Mouse (Mus musculus) lung, postnatal 4 days (tissue): ENCODE data around the gene Dpp10.

ENCODE experiments used
- DNase-seq, 2 experiments: peaks; one replicate each; pipeline ENCODE4 v3.0.0; 2021

Gene Dpp10

DNA sequence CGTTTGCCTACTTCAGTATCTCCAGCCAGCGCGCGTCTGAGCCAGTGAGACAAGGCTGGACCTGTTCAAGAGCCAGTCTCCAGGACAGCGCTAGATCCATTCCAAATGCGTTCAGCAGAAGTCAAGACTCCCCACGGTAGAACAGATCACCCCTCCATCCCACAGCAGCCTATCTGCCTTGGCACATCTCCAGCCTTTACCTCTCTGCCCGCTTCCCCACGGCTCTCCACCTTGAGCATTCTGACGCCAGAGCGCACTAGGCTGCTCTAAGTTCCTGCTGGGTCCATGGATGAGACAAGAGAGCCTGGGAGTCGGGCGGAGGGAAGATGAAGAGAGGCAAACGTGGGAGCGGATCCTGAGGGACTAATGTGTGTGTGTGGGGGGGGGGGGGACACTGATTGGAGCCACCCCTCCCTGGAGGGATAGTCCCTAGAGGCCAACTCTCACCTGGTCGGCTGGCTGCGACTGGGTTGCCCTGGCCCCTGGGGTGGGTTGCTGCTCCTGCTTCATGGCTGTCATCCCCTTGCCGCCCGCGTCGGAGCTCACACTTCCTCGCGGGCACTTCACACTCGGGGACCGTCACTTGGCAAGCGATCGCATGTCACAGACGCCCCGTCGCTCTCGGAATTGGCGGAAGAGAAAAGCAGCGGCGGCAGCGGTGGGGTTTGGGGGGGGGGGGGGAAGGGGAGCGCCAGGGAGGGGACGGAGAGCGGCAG, at the start of gene Dpp10:
TSS of gene Dpp10 (minus strand) at position 635 of the 716 bp plus-strand sequence.
- DNase-seq: peak in 1 of 2 experiments; percentile 15

DNA sequence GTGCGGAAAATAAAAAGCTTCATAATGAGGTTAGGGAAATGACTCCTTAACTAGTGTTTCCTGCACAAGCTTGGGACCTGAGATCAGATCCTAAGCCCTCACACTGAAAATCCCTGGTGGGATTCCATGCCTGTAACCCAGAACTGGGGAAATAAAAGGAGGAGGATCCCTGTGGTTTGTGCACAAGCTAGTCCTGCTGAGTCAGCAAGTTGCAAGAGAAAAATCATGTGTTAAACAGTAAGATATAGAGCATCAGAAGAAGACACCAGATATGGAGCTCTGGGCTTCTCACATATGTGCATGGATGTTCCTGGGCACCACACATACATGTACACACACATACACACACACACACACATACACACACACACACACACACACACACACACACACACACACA, 3.2 kb upstream of the Dpp10 start:
- no peak for DNase-seq

DNA sequence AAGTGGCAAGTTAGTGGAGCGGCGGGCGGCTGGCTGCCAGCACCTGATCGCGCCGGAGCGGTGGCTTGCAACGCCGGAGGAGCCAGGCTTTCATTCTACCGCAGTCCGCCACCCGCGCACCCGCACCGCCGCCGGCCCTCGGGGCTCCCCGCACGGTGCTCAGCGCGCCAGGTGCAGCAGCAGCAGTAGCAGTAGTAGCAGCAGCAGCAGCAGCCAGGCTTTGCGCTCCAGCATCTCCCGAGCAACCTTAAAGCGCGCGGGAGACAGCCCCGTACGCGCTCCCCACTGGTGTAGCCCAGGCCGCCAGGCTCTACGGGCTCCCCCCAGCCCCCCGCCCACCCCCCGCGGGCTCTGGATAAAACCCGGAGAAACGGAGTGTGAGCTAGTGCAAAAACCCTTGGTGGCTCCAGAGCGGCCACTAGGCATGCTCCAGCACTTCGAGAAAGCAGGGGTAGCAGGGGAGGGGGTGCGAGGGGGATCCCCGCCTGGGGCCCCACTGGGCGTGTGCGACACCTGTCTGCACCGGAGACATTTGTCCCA, 472 bp upstream of the Dpp10 start:
- peak in 1 of 2 experiments; percentile 15 for DNase-seq

DNA sequence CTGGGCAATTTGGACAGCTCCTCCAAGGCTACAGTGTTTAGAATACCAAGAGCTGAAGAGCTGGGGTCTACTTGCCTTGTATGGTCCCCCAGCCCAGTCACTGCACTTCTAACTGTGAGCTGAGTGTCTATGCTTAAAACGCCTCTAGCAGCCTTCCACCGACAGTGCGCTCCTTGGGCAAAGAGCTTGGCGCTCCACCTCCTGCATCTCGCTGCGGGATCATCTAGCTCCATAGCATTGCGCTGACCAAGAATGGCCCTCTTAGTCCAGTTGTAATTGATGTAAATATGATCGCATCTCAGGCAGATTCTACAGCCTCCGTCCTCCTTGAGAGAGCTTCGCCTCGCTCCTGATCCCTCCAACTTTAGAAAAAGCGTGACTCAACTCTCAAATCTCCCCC, 1.2 kb downstream of the Dpp10 start:
- DNase-seq: no peak

DNA sequence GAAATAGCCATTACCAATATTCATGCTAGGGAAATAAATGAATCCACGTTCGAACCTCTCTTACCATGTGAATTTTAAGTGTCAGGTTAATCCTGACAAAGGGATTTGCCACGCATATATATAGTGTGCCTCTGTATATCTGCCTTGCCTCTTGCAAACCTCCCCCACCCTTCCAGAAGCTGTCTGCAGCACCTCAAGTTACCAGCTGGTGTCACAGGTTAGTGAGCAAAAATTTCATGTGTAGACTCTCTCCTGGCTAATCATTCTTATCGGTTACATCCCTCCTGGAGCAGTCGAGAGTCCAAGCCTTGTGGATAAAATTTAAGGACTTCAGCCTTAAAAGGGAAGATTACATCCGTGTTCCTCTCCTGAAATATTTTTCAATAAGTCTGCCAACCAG, 1.9 kb downstream of the Dpp10 start:
- no peak for DNase-seq

DNA sequence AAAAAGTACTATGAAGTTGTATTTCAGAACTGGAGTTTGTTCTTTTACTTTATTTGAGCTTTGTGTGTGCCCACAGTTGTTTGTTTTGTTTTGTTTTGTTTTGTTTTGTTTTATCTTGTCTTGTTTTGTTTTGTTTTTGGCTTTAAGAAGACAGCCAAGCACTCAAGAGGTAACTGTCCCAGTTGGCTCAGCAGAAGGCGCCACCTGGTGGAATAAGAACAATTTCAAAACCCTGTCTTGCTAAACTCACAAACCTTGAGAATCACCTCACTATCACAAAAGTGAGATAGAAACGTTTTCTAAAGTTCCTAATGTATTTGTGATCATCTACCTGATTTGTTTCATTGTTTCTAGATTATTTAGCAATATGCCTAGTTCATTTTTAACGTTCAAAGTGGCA, 3.8 kb downstream of the Dpp10 start:
- no peak for DNase-seq

DNA sequence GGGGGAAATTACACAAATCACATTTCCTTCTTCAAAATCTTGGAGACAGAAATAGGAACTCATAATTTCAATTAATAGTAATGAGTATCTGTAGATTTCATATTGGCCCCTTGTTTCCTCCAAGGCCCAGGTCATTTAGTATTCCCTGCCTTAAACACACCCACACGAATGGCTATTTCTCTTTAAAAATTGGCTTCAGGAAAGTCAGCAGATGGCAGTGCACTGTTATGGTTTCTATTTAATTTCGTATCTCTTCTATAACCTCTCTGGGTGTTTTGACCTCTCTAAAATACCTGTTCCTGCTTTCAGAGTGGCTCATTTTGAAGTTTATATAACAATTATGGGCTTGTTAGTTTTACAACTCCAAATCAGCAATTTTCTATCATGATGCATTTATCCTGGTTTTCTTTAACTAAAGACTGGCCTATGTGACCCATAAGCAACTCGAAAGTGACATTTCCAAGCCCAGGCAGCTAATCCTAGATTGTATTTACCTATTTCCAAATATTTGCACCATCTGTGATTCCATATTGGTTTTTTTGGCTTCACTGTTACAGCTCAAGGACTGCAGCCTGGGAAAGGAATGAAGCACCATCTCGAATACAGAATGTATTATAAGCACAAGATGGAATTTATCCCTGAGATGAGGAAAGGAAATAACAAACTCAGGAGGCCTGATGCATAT, 9.9 kb downstream of the Dpp10 start:
- DNase-seq: no peak

DNA sequence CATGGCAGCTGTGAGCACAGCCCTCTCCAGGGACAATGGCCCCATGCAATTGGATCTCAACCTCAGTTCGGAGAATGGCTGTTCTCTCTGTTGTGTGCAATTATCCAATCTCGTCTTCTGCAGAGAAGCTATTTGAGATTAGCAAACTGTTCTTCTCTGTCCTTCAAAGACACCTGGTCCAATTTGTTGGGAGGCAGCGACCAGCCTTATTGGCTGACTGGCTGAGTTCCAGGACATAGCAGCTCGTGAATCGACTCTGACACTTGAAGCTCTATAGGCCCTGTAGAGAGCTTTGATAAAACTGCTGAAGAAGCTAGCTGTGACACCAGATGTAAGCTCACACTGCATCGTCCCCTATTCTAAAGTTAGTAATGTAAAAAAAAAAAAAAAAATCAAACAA, 12.7 kb downstream of the Dpp10 start:
- no peak for DNase-seq

DNA sequence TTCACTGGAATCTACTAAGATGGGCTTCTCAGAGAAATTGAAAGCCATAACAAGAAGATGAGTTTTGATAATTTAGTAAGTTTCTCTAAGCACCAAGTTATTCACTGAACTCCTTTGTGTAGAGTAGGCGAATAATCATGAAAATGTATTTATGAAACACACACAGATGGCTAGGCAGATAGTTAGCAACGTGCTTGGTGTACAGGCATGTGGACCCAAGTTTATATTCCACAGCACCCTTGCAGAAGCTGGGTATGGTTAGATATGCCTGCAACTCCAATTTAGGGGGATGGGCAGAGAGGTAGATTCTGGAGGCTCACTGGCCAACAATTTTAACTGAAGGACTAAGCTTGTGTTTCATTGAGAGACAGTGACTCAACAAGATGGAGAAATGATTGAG, 13.4 kb downstream of the Dpp10 start:
- DNase-seq: no peak

DNA sequence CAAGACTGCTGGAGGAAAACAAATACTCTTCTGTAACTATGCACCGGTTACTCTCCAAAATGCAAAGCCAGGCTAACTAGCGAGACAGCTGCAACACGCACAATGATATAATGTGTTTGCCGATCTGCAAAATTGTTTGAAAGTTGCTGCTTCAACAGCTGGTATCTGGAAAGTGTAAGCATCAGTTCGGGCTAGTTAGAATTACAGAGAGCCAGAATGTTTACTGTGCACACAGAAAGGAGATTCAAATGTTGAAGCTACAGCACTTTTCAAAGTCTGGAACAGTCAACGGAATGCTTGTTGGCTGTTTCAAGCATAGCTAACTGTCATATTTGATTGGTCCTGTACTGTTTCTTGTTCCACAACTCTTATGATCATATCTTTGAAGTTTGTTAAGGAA, 42.6 kb downstream of the Dpp10 start:
- no peak for DNase-seq

DNA sequence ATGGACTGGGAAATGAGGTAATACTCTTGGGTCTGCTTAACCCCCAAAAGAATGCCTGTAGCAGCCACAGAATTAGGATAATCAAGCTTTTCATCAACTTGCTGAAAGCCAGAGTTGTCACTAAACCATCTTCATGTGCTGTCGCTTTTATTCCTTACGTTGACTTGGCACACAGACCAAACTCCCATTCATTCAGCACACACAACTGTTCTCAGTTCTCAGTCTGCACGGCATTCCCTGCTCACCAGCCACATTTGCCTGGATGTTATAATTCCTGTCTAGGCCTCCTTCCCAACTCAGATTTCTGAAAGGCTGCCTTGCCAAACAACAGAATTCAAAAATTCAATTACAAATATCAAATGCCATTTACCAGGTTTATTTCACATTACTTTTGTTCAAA, 49.6 kb downstream of the Dpp10 start:
- no peak for DNase-seq

DNA sequence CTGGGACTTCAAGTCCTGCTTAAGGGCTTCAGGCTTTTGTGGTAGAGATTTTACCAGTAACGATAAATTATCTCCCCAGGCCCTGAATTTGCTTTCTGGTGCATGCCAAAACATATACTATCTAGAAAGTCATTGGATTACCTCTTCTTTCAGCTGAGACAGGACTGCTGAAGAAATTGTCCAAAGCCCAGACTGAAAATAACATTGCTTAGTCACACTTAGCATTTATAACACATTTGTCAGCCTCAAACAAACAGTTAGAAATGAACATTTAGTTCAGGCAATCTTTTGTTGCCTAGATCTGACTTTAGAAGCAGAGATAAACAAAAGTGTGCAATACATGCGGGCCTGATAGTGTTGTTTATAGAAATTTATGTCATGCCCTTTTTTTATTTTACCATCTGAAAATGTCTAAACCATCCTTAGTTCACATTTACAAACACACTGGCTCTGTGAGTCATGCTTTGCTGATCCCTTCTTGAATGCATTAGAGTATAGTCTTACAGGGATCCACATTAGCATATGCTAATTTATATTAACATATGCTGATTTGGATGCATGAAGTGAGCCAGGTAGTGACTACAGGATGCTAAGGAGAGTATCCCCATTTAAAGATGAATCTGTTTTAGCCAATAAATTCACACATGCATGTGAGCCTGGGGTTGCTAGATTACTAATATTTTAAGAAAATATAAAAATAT, 59.9 kb downstream of the Dpp10 start:
- no peak for DNase-seq

DNA sequence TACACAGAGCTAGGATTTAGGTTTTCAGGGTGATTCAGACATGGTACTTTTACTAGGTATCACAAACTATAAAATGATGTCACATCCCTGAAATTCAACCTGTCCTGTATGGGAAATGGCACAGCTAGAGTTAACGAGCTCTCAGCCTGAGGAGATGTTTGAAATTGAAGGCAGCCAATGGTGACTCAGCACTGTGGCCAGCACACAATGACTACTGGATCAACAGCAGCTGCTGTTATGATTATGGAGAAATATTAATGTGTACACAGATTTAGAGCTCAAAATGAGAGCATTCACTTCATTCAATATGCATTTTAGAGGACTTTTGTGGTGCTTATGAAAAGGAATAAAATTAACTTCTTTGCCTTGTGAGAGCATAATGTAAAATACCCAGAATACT, 66.8 kb downstream of the Dpp10 start:
- no peak for DNase-seq

DNA sequence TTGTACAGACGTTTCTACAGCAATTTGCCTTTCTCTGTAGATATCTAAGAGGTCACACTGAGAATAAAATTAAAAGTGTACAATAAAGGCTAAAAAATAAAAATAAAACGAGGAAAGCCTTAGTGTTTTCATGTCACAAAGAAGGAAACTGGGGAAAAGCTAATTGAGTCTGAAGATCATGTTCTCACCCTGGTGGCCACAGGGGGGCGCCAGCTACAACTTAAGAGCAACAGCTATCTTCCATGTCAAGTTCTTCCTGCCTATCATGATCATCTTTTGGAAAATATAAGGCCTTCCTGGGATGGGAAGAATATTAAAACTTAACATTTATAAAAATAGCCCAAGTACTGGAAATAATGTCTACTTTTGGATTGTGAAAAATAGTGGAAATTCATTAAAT, 70.7 kb downstream of the Dpp10 start:
- DNase-seq: no peak

DNA sequence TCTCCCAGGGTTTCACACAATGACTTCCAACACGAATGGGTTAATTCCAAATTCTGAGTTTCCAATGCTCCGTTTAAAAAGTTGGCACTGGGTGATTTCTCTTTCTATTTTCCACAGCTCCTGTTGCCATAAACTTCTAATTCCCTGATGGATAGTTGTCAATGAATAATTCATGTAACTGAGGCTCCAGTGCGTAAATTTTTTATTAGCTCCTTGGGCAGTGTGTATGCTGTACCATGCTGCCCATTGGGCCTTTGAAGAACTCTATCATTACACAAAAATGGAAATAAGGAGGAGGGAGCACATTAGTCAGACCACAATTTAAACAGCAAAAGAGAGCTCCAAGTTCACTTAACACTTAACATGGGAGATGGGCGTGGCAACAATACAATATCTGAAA, 99.2 kb downstream of the Dpp10 start:
- DNase-seq: no peak

DNA sequence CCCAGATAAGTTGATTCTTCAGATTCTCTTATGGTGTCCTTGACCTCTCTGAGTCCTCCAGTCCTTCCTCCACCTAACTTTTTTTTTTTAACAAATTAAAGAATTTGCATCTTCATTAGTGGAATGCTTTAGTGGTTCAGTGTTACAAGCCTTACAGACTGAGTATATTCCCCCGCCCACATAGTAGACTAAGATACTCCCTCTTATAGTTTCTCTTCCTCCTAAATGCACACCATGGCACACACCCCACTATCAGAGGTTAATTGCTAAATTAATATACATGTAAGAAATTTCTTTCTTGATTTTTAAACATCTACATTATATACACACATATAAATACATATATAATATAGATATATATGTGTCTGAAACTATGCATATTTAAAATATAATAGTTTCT, 104.5 kb downstream of the Dpp10 start:
- DNase-seq: no peak

DNA sequence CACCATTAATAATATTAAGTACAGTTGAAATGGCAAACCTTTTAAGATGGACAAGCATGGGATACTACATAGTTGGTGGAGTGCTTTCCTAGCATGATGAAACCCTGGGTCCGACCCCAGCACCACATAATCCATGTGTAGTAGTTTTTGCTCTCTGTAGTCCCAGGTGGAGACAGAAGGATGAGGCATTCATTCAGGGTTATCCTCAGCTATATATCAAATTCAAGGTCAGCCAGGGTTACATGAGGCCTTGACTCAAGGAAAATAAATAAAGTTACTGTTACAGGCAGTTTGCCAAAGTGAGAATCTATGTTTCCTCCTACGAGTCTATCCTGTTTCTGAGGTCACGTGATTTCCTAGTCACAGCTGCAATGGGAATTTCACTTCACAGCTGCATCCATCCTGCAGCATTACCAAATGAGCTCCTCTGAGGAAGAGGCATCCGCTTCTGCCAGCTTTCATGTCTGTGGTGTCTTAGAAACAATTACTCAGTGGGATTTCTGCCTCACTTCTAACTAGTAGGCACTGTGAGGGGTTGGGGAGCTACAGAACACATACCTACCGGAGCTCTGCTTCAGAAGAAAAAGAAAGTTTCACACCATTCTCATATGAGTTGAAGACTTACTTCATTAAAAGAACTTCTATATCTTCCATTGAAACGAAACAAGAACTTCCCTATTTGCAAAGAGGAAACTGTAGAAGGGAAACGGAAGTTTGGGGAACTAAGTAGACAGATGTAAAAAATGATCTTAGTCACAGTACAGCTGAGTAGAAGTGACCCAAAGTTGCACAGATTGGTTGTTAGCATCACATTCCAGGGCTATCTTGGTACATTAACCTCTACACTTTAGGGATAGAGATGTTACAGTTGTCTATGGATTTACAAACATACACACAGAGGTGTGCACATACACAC, 111.3 kb downstream of the Dpp10 start:
- no peak for DNase-seq

DNA sequence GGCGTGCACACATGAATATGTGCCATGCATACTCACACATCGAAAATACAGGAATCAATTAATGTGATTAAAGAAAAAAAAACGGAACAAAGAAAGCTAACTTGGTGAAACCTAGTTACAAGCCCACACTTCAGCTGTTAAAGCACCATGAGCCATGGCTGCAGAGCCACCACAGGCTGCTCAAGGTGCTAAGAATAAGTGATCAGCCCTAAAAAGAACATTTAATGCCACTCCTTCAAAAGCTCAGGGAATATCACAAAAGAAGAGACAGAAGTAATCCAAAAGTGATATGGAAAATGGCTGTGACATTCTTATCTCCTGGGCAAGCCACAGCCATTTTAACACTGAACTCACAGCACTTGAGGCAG, 117.4 kb downstream of the Dpp10 start:
- DNase-seq: no peak

DNA sequence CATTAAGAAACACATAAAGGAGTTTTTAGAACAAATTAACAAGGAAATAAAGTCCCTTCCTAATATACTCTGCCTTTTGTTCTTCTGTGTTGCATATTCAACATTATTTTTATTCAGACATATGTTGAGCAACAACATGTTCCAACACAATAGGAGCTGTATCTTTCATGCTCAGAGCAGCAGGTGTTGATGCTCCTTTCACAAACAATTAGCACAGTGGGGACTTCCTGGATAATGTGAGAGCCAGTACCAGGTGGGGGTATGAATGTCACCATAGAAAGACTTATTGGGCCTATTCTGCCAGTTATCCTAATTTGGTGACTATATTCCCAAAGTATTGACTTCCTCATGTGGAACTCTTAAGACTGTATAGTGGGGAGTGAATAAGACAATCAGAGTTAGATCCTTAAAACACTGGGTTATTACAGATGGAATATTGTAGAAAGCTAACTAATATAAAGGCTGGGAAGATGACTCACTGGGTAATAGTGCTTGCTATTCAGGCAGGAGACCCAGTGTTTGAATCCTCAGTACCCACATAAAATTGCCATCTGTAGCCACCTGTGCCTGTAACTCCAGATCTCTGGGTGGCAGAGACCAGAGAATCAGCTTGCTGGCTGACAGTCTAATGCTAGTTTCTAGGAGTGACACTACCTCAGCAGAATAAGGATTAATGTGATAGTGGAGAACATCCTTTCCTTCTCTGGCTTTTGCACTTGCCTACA, 117.9 kb downstream of the Dpp10 start:
- DNase-seq: no peak

DNA sequence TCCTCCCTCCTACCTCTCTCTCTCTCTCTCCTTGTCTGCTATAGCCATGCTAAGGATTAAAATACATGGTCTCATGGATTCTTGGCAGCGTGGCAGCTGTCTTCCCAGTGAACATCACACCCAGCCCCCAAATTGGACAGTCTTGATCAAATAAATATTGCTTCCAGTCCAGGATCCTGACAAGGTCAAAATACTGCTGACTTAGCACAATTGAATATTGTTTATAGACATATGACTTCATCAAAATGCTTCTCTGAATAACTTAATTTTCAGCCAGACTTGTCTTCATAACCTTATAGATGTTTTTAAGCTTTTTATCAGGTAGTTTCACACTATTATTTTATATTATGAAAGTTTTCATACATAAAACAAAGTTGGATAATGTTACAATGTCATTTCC, 120.5 kb downstream of the Dpp10 start:
- no peak for DNase-seq

DNA sequence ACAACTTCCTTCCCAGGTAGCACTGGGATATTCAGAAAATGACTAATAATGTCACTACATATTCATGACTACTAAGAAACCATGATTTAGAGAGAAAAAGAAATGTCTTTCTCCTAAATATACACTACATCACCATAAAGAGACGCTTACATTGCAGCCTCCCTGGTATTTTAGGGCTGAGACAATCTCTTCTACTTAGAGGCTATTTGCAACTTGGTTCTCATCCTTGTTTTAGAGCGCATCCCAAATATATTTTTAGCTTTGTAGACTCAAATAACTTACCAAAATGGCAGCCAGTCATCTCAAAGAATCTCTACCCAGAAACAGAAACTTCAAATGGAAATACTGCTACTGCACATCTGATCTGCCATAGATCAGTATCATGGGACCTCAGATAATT, 121.5 kb downstream of the Dpp10 start:
- no peak for DNase-seq

DNA sequence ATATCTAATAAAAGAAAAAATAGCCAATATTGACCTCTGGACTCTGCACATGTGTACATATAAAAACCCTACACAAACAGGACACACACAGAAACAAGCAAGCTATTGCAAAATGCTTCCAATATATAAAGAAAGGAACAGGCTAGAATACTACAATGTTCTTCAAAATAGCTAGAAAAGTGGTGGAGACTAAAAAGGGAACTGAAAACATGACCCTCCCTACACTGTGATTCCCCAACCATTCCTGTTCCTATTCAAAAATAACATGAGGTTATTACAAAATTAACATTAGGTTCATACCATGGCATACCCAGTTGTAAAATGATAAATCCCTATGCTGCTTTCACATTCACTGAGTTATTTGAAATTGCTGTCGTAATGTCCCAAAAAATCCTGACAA, 125.8 kb downstream of the Dpp10 start:
- no peak for DNase-seq
